Mouse (Mus musculus) MEL (cell line): ENCODE data around the gene Ptgds. TPM values are rescaled to one million over a fixed set of nuclear protein-coding genes. Genes with fewer than 3 reads are reported as not detected.

ENCODE experiments used
- DNase-seq: peaks from one replicate; pipeline ENCODE4 v3.0.0; 2011; ENCODE audit warnings: low read depth, low spot score
- H3K27ac ChIP-seq: 2 replicates; pipeline ENCODE4 v1.5.1; 2012; ENCODE audit warnings: low read depth, mild to moderate bottlenecking, control low read depth, low read length, moderate library complexity; ENCODE audit not compliant: control insufficient read depth
- H3K27me3 ChIP-seq, 2 experiments: fragments of 150-350 bp in 1 of 2; sonication (generic) in 1 of 2; 2 replicates each; pipeline ENCODE4 v1.6.1; 2012; ENCODE audit warnings: low read length in 2 of 2, mild to moderate bottlenecking in 2 of 2, improper control_type of control experiment in 1 of 2, moderate library complexity in 1 of 2; ENCODE audit not compliant: insufficient read depth in 2 of 2, control insufficient read depth in 1 of 2
- H3K36me3 ChIP-seq, 2 experiments: 2 replicates each; pipeline ENCODE4 v1.6.1; 2012 to 2014; ENCODE audit warnings: low read length in 2 of 2, improper control_type of control experiment in 1 of 2, inconsistent platforms in 1 of 2, mild to moderate bottlenecking in 1 of 2; ENCODE audit not compliant: insufficient read depth in 2 of 2, control insufficient read depth in 1 of 2
- H3K4me1 ChIP-seq, 2 experiments: fragments of 150-350 bp in 1 of 2; sonication (generic) in 1 of 2; 2 replicates each; pipeline ENCODE4 v1.6.1; 2012; ENCODE audit warnings: low read length in 2 of 2, improper control_type of control experiment in 1 of 2, mild to moderate bottlenecking in 1 of 2; ENCODE audit not compliant: insufficient read depth in 2 of 2, control insufficient read depth in 1 of 2
- H3K4me3 ChIP-seq, 2 experiments: fragments of 150-350 bp in 1 of 2; sonication (generic) in 1 of 2; 2 replicates each; pipeline ENCODE4 v1.5.1; 2012; ENCODE audit warnings: low read depth in 2 of 2, low read length in 2 of 2, mild to moderate bottlenecking in 2 of 2, moderate library complexity in 2 of 2, control low read depth in 1 of 2, improper control_type of control experiment in 1 of 2; ENCODE audit not compliant: control insufficient read depth in 1 of 2, insufficient read depth in 1 of 2
- H3K79me2 ChIP-seq: 2 replicates; pipeline ENCODE4 v1.6.1; 2012; ENCODE audit warnings: mild to moderate bottlenecking, low read length, moderate library complexity; ENCODE audit not compliant: control insufficient read depth, poor library complexity, insufficient read depth
- H3K9ac ChIP-seq: 2 replicates; pipeline ENCODE4 v1.6.1; 2012; ENCODE audit warnings: low read depth, mild to moderate bottlenecking, control low read depth, low read length, moderate library complexity; ENCODE audit not compliant: control insufficient read depth, poor library complexity, severe bottlenecking
- H3K9me3 ChIP-seq: fragments of 150-350 bp; sonication (generic); replicated peaks from 2 replicates; pipeline ENCODE4 v1.6.1; 2012; ENCODE audit warnings: mild to moderate bottlenecking, low read length, improper control_type of control experiment, moderate library complexity; ENCODE audit not compliant: insufficient read depth
- BHLHE40 ChIP-seq: IDR thresholded peaks from 2 replicates; pipeline ENCODE4 v1.6.1; 2012; ENCODE audit warnings: low read depth, mild to moderate bottlenecking, inconsistent platforms, low read length, improper control_type of control experiment, borderline replicate concordance
- CHD1 ChIP-seq: IDR thresholded peaks from 2 replicates; pipeline ENCODE4 v1.6.1; 2012; ENCODE audit warnings: low read depth, mild to moderate bottlenecking, inconsistent platforms, low read length, improper control_type of control experiment
- CHD2 ChIP-seq: IDR thresholded peaks from 2 replicates; pipeline ENCODE4 v1.6.1; 2011; ENCODE audit warnings: low read length, improper control_type of control experiment
- GABPA ChIP-seq: IDR thresholded peaks from 2 replicates; pipeline ENCODE4 v1.6.1; 2012; ENCODE audit warnings: low read depth, mild to moderate bottlenecking, inconsistent platforms, low read length, improper control_type of control experiment, moderate library complexity
- GATA1 ChIP-seq: IDR thresholded peaks from 2 replicates; pipeline ENCODE4 v1.6.1; 2011; ENCODE audit warnings: low read depth, low read length, improper control_type of control experiment
- HCFC1 ChIP-seq: IDR thresholded peaks from 2 replicates; pipeline ENCODE4 v1.6.1; 2012; ENCODE audit warnings: low read depth, mild to moderate bottlenecking, inconsistent platforms, low read length, improper control_type of control experiment, moderate library complexity
- JUND ChIP-seq: IDR thresholded peaks from 2 replicates; pipeline ENCODE4 v1.6.1; 2011; ENCODE audit warnings: low read depth, mild to moderate bottlenecking, improper control_type of control experiment, low read length
- KAT2A ChIP-seq: conservative IDR thresholded peaks from 2 replicates; pipeline ENCODE4 v1.6.1; 2012; ENCODE audit warnings: low read depth, low read length, improper control_type of control experiment, inconsistent platforms
- MEF2A ChIP-seq: IDR thresholded peaks from 2 replicates; pipeline ENCODE4 v1.6.1; 2014; ENCODE audit warnings: low read depth, mild to moderate bottlenecking, inconsistent platforms, low read length, improper control_type of control experiment; ENCODE audit not compliant: poor library complexity, insufficient replicate concordance, severe bottlenecking; ENCODE audit errors: extremely low read depth
- MYB ChIP-seq: IDR thresholded peaks from 2 replicates; pipeline ENCODE4 v1.6.1; 2011; ENCODE audit warnings: mild to moderate bottlenecking, low read depth, low read length, improper control_type of control experiment
- NELFE ChIP-seq: IDR thresholded peaks from 2 replicates; pipeline ENCODE4 v1.6.1; 2011; ENCODE audit warnings: low read depth, low read length, improper control_type of control experiment
- NRF1 ChIP-seq: IDR thresholded peaks from 2 replicates; pipeline ENCODE4 v1.6.1; 2014; ENCODE audit warnings: low read depth, mild to moderate bottlenecking, inconsistent platforms, low read length, improper control_type of control experiment, moderate library complexity; ENCODE audit not compliant: poor library complexity, insufficient read depth, severe bottlenecking
- POLR2A ChIP-seq, 2 experiments: IDR thresholded peaks; 2 replicates each; pipeline ENCODE4 v1.6.1; 2011 to 2012; ENCODE audit warnings: low read length in 2 of 2, mild to moderate bottlenecking in 2 of 2, control low read depth in 1 of 2, improper control_type of control experiment in 1 of 2, low read depth in 1 of 2, moderate library complexity in 1 of 2; ENCODE audit not compliant: control insufficient read depth in 1 of 2, insufficient read depth in 1 of 2, poor library complexity in 1 of 2
- POLR2AphosphoS2 ChIP-seq: IDR thresholded peaks from 2 replicates; pipeline ENCODE4 v1.6.1; 2011; ENCODE audit warnings: low read length, improper control_type of control experiment
- RAD21 ChIP-seq: IDR thresholded peaks from 2 replicates; pipeline ENCODE4 v1.6.1; 2011; ENCODE audit warnings: mild to moderate bottlenecking, low read depth, low read length, improper control_type of control experiment
- SIN3A ChIP-seq: IDR thresholded peaks from 2 replicates; pipeline ENCODE4 v1.6.1; 2012; ENCODE audit warnings: low read length, improper control_type of control experiment, inconsistent platforms
- SMC3 ChIP-seq: IDR thresholded peaks from 2 replicates; pipeline ENCODE4 v1.6.1; 2011; ENCODE audit warnings: low read depth, low read length, improper control_type of control experiment
- TAL1 ChIP-seq: IDR thresholded peaks from 2 replicates; pipeline ENCODE4 v1.6.1; 2012; ENCODE audit warnings: mild to moderate bottlenecking, inconsistent platforms, low read length, moderate library complexity, mixed read lengths
- UBTF ChIP-seq: IDR thresholded peaks from 2 replicates; pipeline ENCODE4 v1.6.1; 2012; ENCODE audit warnings: low read depth, mild to moderate bottlenecking, inconsistent platforms, low read length, improper control_type of control experiment, moderate library complexity, borderline replicate concordance; ENCODE audit not compliant: insufficient read depth
- polyA plus RNA-seq, 2 experiments: library from polyadenylated mRNA; stranded (reverse) in 1 of 2; unstranded in 1 of 2; fragments of >175 nt in 1 of 2; fragments of >200 nt in 1 of 2; gene quantifications; 2 replicates each; pipeline versions ENCODE4 v1.2.1 to v1.2.4; 2012; ENCODE audit warnings: low replicate concordance in 2 of 2, low read depth in 1 of 2; ENCODE audit not compliant: insufficient read length in 2 of 2, insufficient read depth in 1 of 2, missing spikeins in 1 of 2
- total RNA-seq: library from RNA; depleted of rRNA; stranded (reverse); fragments of 300-350 nt; gene quantifications from 2 replicates; pipeline ENCODE4 v1.2.3, GENCODE M21; 2012

Ptgds gene
- total and polyA plus RNA-seq, 3 experiments = not detected

- TF ChIP-seq BHLHE40 (no peak), KAT2A (no peak), GABPA (no peak)
- H3K79me2 ChIP-seq = no peaks in the 10 kb centered on the region
- H3K27ac ChIP-seq = no peak overlapping the region
- H3K9ac ChIP-seq = no peak overlapping the region
- H3K36me3 ChIP-seq = no peaks in the 10 kb centered on the region
- no peaks in the 10 kb centered on the region for H3K9me3 ChIP-seq
- peaks cover 0 to 1% of the 10 kb centered on the region in 2 experiments; a peak in 2 of 4 replicates for H3K27me3 ChIP-seq
- H3K4me3 ChIP-seq = no peak overlapping the region
- DNase-seq = peak; percentile 23
- peaks cover 4 to 5% of the 10 kb centered on the region in 2 experiments; a peak in 3 of 4 replicates for H3K4me1 ChIP-seq
Observed at GRCm38 (mm10) chr2:25465816-25466635, 3.8 kb downstream of the Ptgds start.

GRCm38 (mm10) chr2:25465256-25465655 lies 4.6 kb downstream of the Ptgds start:
- Histone ChIP-seq H3K4me1 (peaks cover 4 to 6% of the 10 kb centered on the region in 2 experiments; a peak in 3 of 4 replicates), H3K4me3 (no peak overlapping the region), H3K9me3 (no peaks in the 10 kb centered on the region), H3K27ac (no peak overlapping the region), H3K9ac (no peak overlapping the region), H3K27me3 (peaks cover 0 to under 1% of the 10 kb centered on the region in 2 experiments; a peak in 1 of 4 replicates), H3K79me2 (peaks cover 2% of the 10 kb centered on the region; the same call in 1 of the 2 replicates), H3K36me3 (no peaks in the 10 kb centered on the region)
- TF ChIP-seq NRF1 = no peak
- no peak for TF ChIP-seq SMC3
- TF ChIP-seq KAT2A = no peak
- no peak for TF ChIP-seq HCFC1
- no peak for TF ChIP-seq RAD21
- no peak for TF ChIP-seq TAL1
- TF ChIP-seq MYB = no peak
- TF ChIP-seq UBTF = no peak
- no peak for TF ChIP-seq JUND
- no peak for TF ChIP-seq NELFE
- no peak for TF ChIP-seq CHD2
- no peak for TF ChIP-seq CHD1
- TF ChIP-seq SIN3A = no peak
- TF ChIP-seq POLR2A (IDR thresholded peaks at IDR 0.05; ENCODE audit: control insufficient read depth in 1 of 2, insufficient read depth in 1 of 2, low read depth in 1 of 2, low read length in 2 of 2, poor library complexity in 1 of 2) = no peak
- TF ChIP-seq MEF2A = no peak
- TF ChIP-seq GATA1 = no peak
- TF ChIP-seq POLR2AphosphoS2 = no peak
- DNase-seq = no peak
